11 mouse cellular contexts compared by ENCODE assay signal in the genomic region with DNA sequence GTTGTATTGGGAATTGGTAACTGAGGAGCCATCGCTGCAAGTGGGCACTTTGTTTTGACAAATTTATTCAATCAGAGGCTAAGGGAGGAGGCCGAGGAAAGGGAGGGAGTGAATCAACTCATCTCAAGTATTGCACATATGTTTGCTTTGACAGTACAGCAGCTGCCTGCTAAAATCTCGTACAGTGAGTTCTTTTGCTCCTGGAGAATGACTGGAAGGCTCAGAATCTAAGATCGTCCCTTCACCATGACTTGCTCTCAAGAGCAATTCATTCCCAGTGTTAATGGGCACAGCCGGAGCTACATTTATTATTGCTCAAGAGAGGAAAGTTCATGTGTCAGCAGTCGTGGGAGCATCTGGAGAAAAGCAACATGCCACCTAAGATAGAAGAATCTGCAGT.
DNase-seq lines count a peak whose midpoint lies in the region; ATAC-seq lines count a peak whose summit lies in the region.
"Had no signal": no experiment of that assay in that cellular context is flagged by ENCODE, and none has a peak within 500 bp of the region (broad histone marks: within the 10 kb centered on the region; RNA-seq: fewer than 3 reads in every experiment).

No protein-coding gene starts in this region.

- no peak overlapping the region for H3K27ac ChIP-seq in forebrain, embryonic 11.5 days (ENCODE audit: low read depth, low read length)
- peak overlapping the region; percentile 45; the same call in 1 of the 2 replicates for H3K27ac ChIP-seq in neural tube, embryonic 15.5 days (replicated peaks)
- H3K27ac ChIP-seq in intestine, embryonic 16.5 days (ENCODE audit: low read length) = no peak overlapping the region

- H3K4me1 ChIP-seq in forebrain, embryonic 11.5 days (replicated peaks; ENCODE audit: control insufficient read depth, insufficient read depth, low read length) = peaks cover 9% of the 10 kb centered on the region
- H3K4me1 ChIP-seq in neural tube, embryonic 15.5 days = peaks cover 16% of the 10 kb centered on the region
- H3K4me1 ChIP-seq in intestine, embryonic 16.5 days (ENCODE audit: control insufficient read depth, insufficient read depth, low read length) = no peaks in the 10 kb centered on the region

- 20% methylated on average over 6 of the region's 6 CpGs for WGBS in forebrain, embryonic 11.5 days
- WGBS in neural tube, embryonic 15.5 days = 20% methylated on average over 6 of the region's 6 CpGs
- WGBS in intestine, embryonic 16.5 days = 32% methylated on average over 6 of the region's 6 CpGs

- no peaks in the 10 kb centered on the region for H3K9me3 ChIP-seq in forebrain, embryonic 11.5 days (ENCODE audit: control insufficient read depth, low read length)
- H3K9me3 ChIP-seq in neural tube, embryonic 15.5 days (replicated peaks) = no peaks in the 10 kb centered on the region
- no peaks in the 10 kb centered on the region for H3K9me3 ChIP-seq in intestine, embryonic 16.5 days (ENCODE audit: control insufficient read depth, low read length)

- no peak overlapping the region for H3K4me3 ChIP-seq in forebrain, embryonic 11.5 days (ENCODE audit: low read depth, low read length)
- H3K4me3 ChIP-seq in neural tube, embryonic 15.5 days (replicated peaks) = 0 out of 2 replicates have a peak overlapping the region, but pooled peaks have one; percentile 6
- no peak overlapping the region for H3K4me3 ChIP-seq in intestine, embryonic 16.5 days (ENCODE audit: low read length)

- no peak overlapping the region for H3K9ac ChIP-seq in forebrain, embryonic 11.5 days (ENCODE audit: low read length)
- no peak overlapping the region for H3K9ac ChIP-seq in neural tube, embryonic 15.5 days (replicated peaks)
- no peak overlapping the region for H3K9ac ChIP-seq in intestine, embryonic 16.5 days (ENCODE audit: low read depth, low read length)

- no peaks in the 10 kb centered on the region; the same call in 1 of the 2 replicates for H3K27me3 ChIP-seq in forebrain, embryonic 11.5 days (ENCODE audit: control insufficient read depth, insufficient read depth, low read length)
- H3K27me3 ChIP-seq in neural tube, embryonic 15.5 days (replicated peaks) = no peaks in the 10 kb centered on the region
- no peaks in the 10 kb centered on the region for H3K27me3 ChIP-seq in intestine, embryonic 16.5 days (replicated peaks; ENCODE audit: control insufficient read depth, insufficient read depth, low read length)
- H3K27me3 ChIP-seq: Patski had no signal

- no peak for DNase-seq in forebrain, embryonic 11.5 days (ENCODE audit: low spot score)
- peak; percentile 5 to 6 for DNase-seq in frontal cortex, postnatal 14 days (ENCODE audit: low spot score in 2 of 2)
- peak; percentile 5 to 10 for DNase-seq in left cerebral cortex, adult 8-10 months (ENCODE audit: low spot score in 2 of 2)
- DNase-seq: cerebellum, postnatal 36 days; lung, postnatal 10 days; spleen, adult 18-20 months had no signal

- peak; percentile 18; the same call in 1 of the 2 replicates for ATAC-seq in forebrain, embryonic 11.5 days (replicated peaks; ENCODE audit: low FRiP score)
- peak; percentile 24; the same call in 1 of the 2 replicates for ATAC-seq in neural tube, embryonic 15.5 days (ENCODE audit: low FRiP score)
- no peak for ATAC-seq in inflammation-experienced regulatory T-cells, adult 6 months
- no peak for ATAC-seq in erythroblast, adult 5-6 weeks (replicated peaks; ENCODE audit: low FRiP score, poor library complexity, severe bottlenecking)
- no peak for ATAC-seq in intestine, embryonic 16.5 days
- ATAC-seq: Patski had no signal

- H3K36me3 ChIP-seq in forebrain, embryonic 11.5 days (ENCODE audit: control insufficient read depth, insufficient read depth, low read length) = no peaks in the 10 kb centered on the region
- H3K36me3 ChIP-seq in neural tube, embryonic 15.5 days = no peaks in the 10 kb centered on the region
- no peaks in the 10 kb centered on the region for H3K36me3 ChIP-seq in intestine, embryonic 16.5 days (ENCODE audit: control insufficient read depth, insufficient read depth, low read length)

- H3K4me2 ChIP-seq in forebrain, embryonic 11.5 days (ENCODE audit: low read depth, low read length, severe bottlenecking) = peak overlapping the region; percentile 40; the same call in 1 of the 2 replicates
- peak overlapping the region; percentile 46 for H3K4me2 ChIP-seq in neural tube, embryonic 15.5 days
- no peak overlapping the region for H3K4me2 ChIP-seq in intestine, embryonic 16.5 days (ENCODE audit: low read depth, low read length)

Comparison
In these comparisons a context has a peak if more than half of its experiments do, and no peak if none do; other contexts are left out.
1. ATAC-seq: peak in forebrain, embryonic 11.5 days (single experiment) and neural tube, embryonic 15.5 days (single experiment); none in inflammation-experienced regulatory T-cells, adult 6 months (single experiment), erythroblast, adult 5-6 weeks (single experiment) and intestine, embryonic 16.5 days (single experiment).